Mouse (Mus musculus) MEL (cell line): ENCODE data around the gene Mslnl. TPM values are rescaled to one million over a fixed set of nuclear protein-coding genes. Genes with fewer than 3 reads are reported as not detected.

Source experiments
- DNase-seq: peaks from one replicate; pipeline ENCODE4 v3.0.0; 2011; ENCODE audit warnings: low read depth, low spot score
- H3K27ac ChIP-seq: 2 replicates; pipeline ENCODE4 v1.5.1; 2012; ENCODE audit warnings: low read depth, mild to moderate bottlenecking, control low read depth, low read length, moderate library complexity; ENCODE audit not compliant: control insufficient read depth
- H3K27me3 ChIP-seq, 2 experiments: fragments of 150-350 bp in 1 of 2; sonication (generic) in 1 of 2; 2 replicates each; pipeline ENCODE4 v1.6.1; 2012; ENCODE audit warnings: low read length in 2 of 2, mild to moderate bottlenecking in 2 of 2, improper control_type of control experiment in 1 of 2, moderate library complexity in 1 of 2; ENCODE audit not compliant: insufficient read depth in 2 of 2, control insufficient read depth in 1 of 2
- H3K36me3 ChIP-seq, 2 experiments: 2 replicates each; pipeline ENCODE4 v1.6.1; 2012 to 2014; ENCODE audit warnings: low read length in 2 of 2, improper control_type of control experiment in 1 of 2, inconsistent platforms in 1 of 2, mild to moderate bottlenecking in 1 of 2; ENCODE audit not compliant: insufficient read depth in 2 of 2, control insufficient read depth in 1 of 2
- H3K4me1 ChIP-seq, 2 experiments: fragments of 150-350 bp in 1 of 2; sonication (generic) in 1 of 2; 2 replicates each; pipeline ENCODE4 v1.6.1; 2012; ENCODE audit warnings: low read length in 2 of 2, improper control_type of control experiment in 1 of 2, mild to moderate bottlenecking in 1 of 2; ENCODE audit not compliant: insufficient read depth in 2 of 2, control insufficient read depth in 1 of 2
- H3K4me3 ChIP-seq, 2 experiments: fragments of 150-350 bp in 1 of 2; sonication (generic) in 1 of 2; 2 replicates each; pipeline ENCODE4 v1.5.1; 2012; ENCODE audit warnings: low read depth in 2 of 2, low read length in 2 of 2, mild to moderate bottlenecking in 2 of 2, moderate library complexity in 2 of 2, control low read depth in 1 of 2, improper control_type of control experiment in 1 of 2; ENCODE audit not compliant: control insufficient read depth in 1 of 2, insufficient read depth in 1 of 2
- H3K79me2 ChIP-seq: 2 replicates; pipeline ENCODE4 v1.6.1; 2012; ENCODE audit warnings: mild to moderate bottlenecking, low read length, moderate library complexity; ENCODE audit not compliant: control insufficient read depth, poor library complexity, insufficient read depth
- H3K9ac ChIP-seq: 2 replicates; pipeline ENCODE4 v1.6.1; 2012; ENCODE audit warnings: low read depth, mild to moderate bottlenecking, control low read depth, low read length, moderate library complexity; ENCODE audit not compliant: control insufficient read depth, poor library complexity, severe bottlenecking
- H3K9me3 ChIP-seq: fragments of 150-350 bp; sonication (generic); replicated peaks from 2 replicates; pipeline ENCODE4 v1.6.1; 2012; ENCODE audit warnings: mild to moderate bottlenecking, low read length, improper control_type of control experiment, moderate library complexity; ENCODE audit not compliant: insufficient read depth
- BHLHE40 ChIP-seq: IDR thresholded peaks from 2 replicates; pipeline ENCODE4 v1.6.1; 2012; ENCODE audit warnings: low read depth, mild to moderate bottlenecking, inconsistent platforms, low read length, improper control_type of control experiment, borderline replicate concordance
- CHD1 ChIP-seq: IDR thresholded peaks from 2 replicates; pipeline ENCODE4 v1.6.1; 2012; ENCODE audit warnings: low read depth, mild to moderate bottlenecking, inconsistent platforms, low read length, improper control_type of control experiment
- CHD2 ChIP-seq: IDR thresholded peaks from 2 replicates; pipeline ENCODE4 v1.6.1; 2011; ENCODE audit warnings: low read length, improper control_type of control experiment
- CTCF ChIP-seq, 3 experiments: IDR thresholded peaks in 2 of 3; conservative IDR thresholded peaks in 1 of 3; 2 replicates each; pipeline ENCODE4 v1.5.1; 2011 to 2012; ENCODE audit warnings: low read length in 3 of 3, low read depth in 2 of 3, mild to moderate bottlenecking in 2 of 3, improper control_type of control experiment in 1 of 3, inconsistent platforms in 1 of 3, mixed read lengths in 1 of 3, moderate library complexity in 1 of 3; ENCODE audit not compliant: control insufficient read depth in 1 of 3, insufficient read depth in 1 of 3, poor library complexity in 1 of 3, severe bottlenecking in 1 of 3
- E2F4 ChIP-seq: IDR thresholded peaks from 2 replicates; pipeline ENCODE4 v1.6.1; 2011; ENCODE audit warnings: low read depth, low read length, improper control_type of control experiment, borderline replicate concordance
- ELF1 ChIP-seq: IDR thresholded peaks from 2 replicates; pipeline ENCODE4 v1.6.1; 2014; ENCODE audit warnings: low read depth, mild to moderate bottlenecking, inconsistent platforms, low read length, improper control_type of control experiment, moderate library complexity
- GATA1 ChIP-seq: IDR thresholded peaks from 2 replicates; pipeline ENCODE4 v1.6.1; 2011; ENCODE audit warnings: low read depth, low read length, improper control_type of control experiment
- HCFC1 ChIP-seq: IDR thresholded peaks from 2 replicates; pipeline ENCODE4 v1.6.1; 2012; ENCODE audit warnings: low read depth, mild to moderate bottlenecking, inconsistent platforms, low read length, improper control_type of control experiment, moderate library complexity
- JUND ChIP-seq: IDR thresholded peaks from 2 replicates; pipeline ENCODE4 v1.6.1; 2011; ENCODE audit warnings: low read depth, mild to moderate bottlenecking, improper control_type of control experiment, low read length
- MAFK ChIP-seq: IDR thresholded peaks from 2 replicates; pipeline ENCODE4 v1.6.1; 2011; ENCODE audit warnings: low read depth, mild to moderate bottlenecking, low read length, improper control_type of control experiment, borderline replicate concordance
- MEF2A ChIP-seq: IDR thresholded peaks from 2 replicates; pipeline ENCODE4 v1.6.1; 2014; ENCODE audit warnings: low read depth, mild to moderate bottlenecking, inconsistent platforms, low read length, improper control_type of control experiment; ENCODE audit not compliant: poor library complexity, insufficient replicate concordance, severe bottlenecking; ENCODE audit errors: extremely low read depth
- MYC ChIP-seq: IDR thresholded peaks from 2 replicates; pipeline ENCODE4 v1.6.1; 2011; ENCODE audit warnings: low read depth, mild to moderate bottlenecking, low read length, improper control_type of control experiment, moderate library complexity
- NELFE ChIP-seq: IDR thresholded peaks from 2 replicates; pipeline ENCODE4 v1.6.1; 2011; ENCODE audit warnings: low read depth, low read length, improper control_type of control experiment
- POLR2A ChIP-seq, 2 experiments: IDR thresholded peaks; 2 replicates each; pipeline ENCODE4 v1.6.1; 2011 to 2012; ENCODE audit warnings: low read length in 2 of 2, mild to moderate bottlenecking in 2 of 2, control low read depth in 1 of 2, improper control_type of control experiment in 1 of 2, low read depth in 1 of 2, moderate library complexity in 1 of 2; ENCODE audit not compliant: control insufficient read depth in 1 of 2, insufficient read depth in 1 of 2, poor library complexity in 1 of 2
- RAD21 ChIP-seq: IDR thresholded peaks from 2 replicates; pipeline ENCODE4 v1.6.1; 2011; ENCODE audit warnings: mild to moderate bottlenecking, low read depth, low read length, improper control_type of control experiment
- RCOR1 ChIP-seq: IDR thresholded peaks from 2 replicates; pipeline ENCODE4 v1.6.1; 2012; ENCODE audit warnings: low read depth, mild to moderate bottlenecking, inconsistent platforms, low read length, improper control_type of control experiment
- SIN3A ChIP-seq: IDR thresholded peaks from 2 replicates; pipeline ENCODE4 v1.6.1; 2012; ENCODE audit warnings: low read length, improper control_type of control experiment, inconsistent platforms
- SMC3 ChIP-seq: IDR thresholded peaks from 2 replicates; pipeline ENCODE4 v1.6.1; 2011; ENCODE audit warnings: low read depth, low read length, improper control_type of control experiment
- TAL1 ChIP-seq: IDR thresholded peaks from 2 replicates; pipeline ENCODE4 v1.6.1; 2012; ENCODE audit warnings: mild to moderate bottlenecking, inconsistent platforms, low read length, moderate library complexity, mixed read lengths
- TBP ChIP-seq: IDR thresholded peaks from 2 replicates; pipeline ENCODE4 v1.8.0; 2011; ENCODE audit warnings: low read depth, low read length, improper control_type of control experiment
- TCF12 ChIP-seq: IDR thresholded peaks from 2 replicates; pipeline ENCODE4 v1.6.1; 2014; ENCODE audit warnings: low read depth, mild to moderate bottlenecking, inconsistent platforms, low read length, improper control_type of control experiment, moderate library complexity
- UBTF ChIP-seq: IDR thresholded peaks from 2 replicates; pipeline ENCODE4 v1.6.1; 2012; ENCODE audit warnings: low read depth, mild to moderate bottlenecking, inconsistent platforms, low read length, improper control_type of control experiment, moderate library complexity, borderline replicate concordance; ENCODE audit not compliant: insufficient read depth
- ZMIZ1 ChIP-seq: IDR thresholded peaks from 2 replicates; pipeline ENCODE4 v1.6.1; 2012; ENCODE audit warnings: low read depth, mild to moderate bottlenecking, inconsistent platforms, low read length, improper control_type of control experiment, moderate library complexity
- ZNF384 ChIP-seq: IDR thresholded peaks from 2 replicates; pipeline ENCODE4 v1.6.1; 2012; ENCODE audit warnings: low read depth, mild to moderate bottlenecking, inconsistent platforms, low read length, improper control_type of control experiment
- polyA plus RNA-seq, 2 experiments: library from polyadenylated mRNA; stranded (reverse) in 1 of 2; unstranded in 1 of 2; fragments of >175 nt in 1 of 2; fragments of >200 nt in 1 of 2; gene quantifications; 2 replicates each; pipeline versions ENCODE4 v1.2.1 to v1.2.4; 2012; ENCODE audit warnings: low replicate concordance in 2 of 2, low read depth in 1 of 2; ENCODE audit not compliant: insufficient read length in 2 of 2, insufficient read depth in 1 of 2, missing spikeins in 1 of 2
- total RNA-seq: library from RNA; depleted of rRNA; stranded (reverse); fragments of 300-350 nt; gene quantifications from 2 replicates; pipeline ENCODE4 v1.2.3, GENCODE M21; 2012

Mslnl gene
- total and polyA plus RNA-seq, 3 experiments: 0.08 TPM; not detected in 1

DNA sequence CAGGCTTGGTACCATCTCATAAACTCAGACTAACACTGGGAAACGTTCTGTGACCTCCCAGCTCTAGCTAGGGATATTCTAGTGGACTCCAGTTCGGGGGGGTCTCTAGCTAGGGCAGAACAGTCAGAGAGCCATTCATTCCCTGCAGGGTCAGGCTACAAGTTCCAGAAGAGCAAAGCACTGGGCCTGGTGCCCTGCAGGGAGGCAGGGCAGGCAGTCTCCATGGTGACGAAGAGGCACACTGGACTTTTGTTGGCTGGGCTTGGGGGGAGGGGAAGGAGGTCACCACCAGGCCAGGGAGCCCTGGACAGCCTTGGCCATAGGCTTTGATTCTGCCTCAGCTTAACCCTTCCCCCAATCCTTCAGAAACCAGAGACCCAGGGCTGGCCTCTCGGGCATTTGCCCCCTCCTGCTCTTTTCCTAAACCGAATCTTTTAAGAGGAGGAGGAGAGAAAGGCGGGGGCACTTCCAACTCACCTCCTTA, 59.8 kb downstream of the Mslnl start, which contains the start of gene AC134908.4:
TSS of gene AC134908.4 (minus strand) at position 51 of the 484 bp plus-strand sequence.
- peaks cover 0 to 29% of the 10 kb centered on the region in 2 experiments; a peak in 2 of 4 replicates for H3K4me1 ChIP-seq
- H3K36me3 ChIP-seq: peaks cover 0 to 8% of the 10 kb centered on the region in 2 experiments; a peak in 1 of 4 replicates
- TF ChIP-seq SMC3 (no peak), TAL1 (no peak), CHD1 (no peak), ZNF384 (no peak), MAFK (no peak), ELF1 (no peak), RCOR1 (no peak), CHD2 (no peak), TBP (no peak), NELFE (no peak), MYC (no peak)
- no peaks in the 10 kb centered on the region for H3K9me3 ChIP-seq
- H3K9ac ChIP-seq: peak within 1 kb of the TSS; percentile 73
- H3K27ac ChIP-seq: no peak within 1 kb of the TSS
- H3K79me2 ChIP-seq: peaks cover 20% of the 10 kb centered on the region
- H3K27me3 ChIP-seq: no peaks in the 10 kb centered on the region
- no peak for DNase-seq
- peak within 1 kb of the TSS; percentile 69 to 95 for H3K4me3 ChIP-seq

DNA sequence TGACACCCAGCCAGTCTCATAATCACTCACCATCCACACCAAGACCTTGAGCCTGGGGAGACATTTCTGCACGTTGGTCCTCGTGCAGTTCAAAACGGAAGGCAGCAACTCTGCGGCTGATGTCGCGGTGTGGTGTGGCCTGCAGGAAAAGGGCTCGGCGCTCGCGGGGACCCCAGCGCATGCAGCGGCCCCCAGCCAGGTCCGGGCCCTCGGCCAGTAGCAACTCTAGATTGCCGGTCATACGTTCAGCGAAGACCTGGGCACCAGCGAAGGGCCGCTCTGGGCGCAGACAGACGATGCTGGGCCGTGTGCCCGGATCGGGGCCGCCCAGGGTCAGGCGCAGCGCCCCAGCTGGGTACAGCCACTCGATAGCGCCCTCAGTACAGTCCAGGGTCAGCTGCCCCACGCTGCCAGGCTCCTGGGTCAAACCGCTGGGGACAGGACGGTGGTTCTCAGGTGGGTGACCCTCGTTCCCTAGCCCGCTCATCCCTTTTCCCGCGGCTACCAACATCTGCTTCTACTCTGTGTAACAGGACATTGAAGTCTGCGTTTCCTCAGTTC, 60.4 kb downstream of the Mslnl start:
- H3K36me3 ChIP-seq: peaks cover 0 to 4% of the 10 kb centered on the region in 2 experiments; a peak in 1 of 4 replicates
- no peak overlapping the region for H3K27ac ChIP-seq
- DNase-seq: peak; percentile 40
- peaks cover 0 to 24% of the 10 kb centered on the region in 2 experiments; a peak in 1 of 4 replicates for H3K4me1 ChIP-seq
- no peaks in the 10 kb centered on the region for H3K27me3 ChIP-seq
- H3K4me3 ChIP-seq: peak overlapping the region; percentile 69 to 95
- H3K9me3 ChIP-seq: no peaks in the 10 kb centered on the region
- peak overlapping the region; percentile 73 for H3K9ac ChIP-seq
- no peak for TF ChIP-seq CHD2
- TF ChIP-seq POLR2A (IDR thresholded peaks at IDR 0.05; ENCODE audit: control insufficient read depth in 1 of 2, insufficient read depth in 1 of 2, low read depth in 1 of 2, low read length in 2 of 2, poor library complexity in 1 of 2): 0 out of 4 replicates have a peak, but pooled peaks of 1 of the 2 experiments have one; percentile 1
- no peak for TF ChIP-seq E2F4
- TF ChIP-seq CTCF (IDR thresholded peaks at IDR 0.05 in 2 of 3, conservative IDR thresholded peaks at IDR 0.05 in 1 of 3; ENCODE audit: control insufficient read depth in 1 of 3, insufficient read depth in 1 of 3, low read depth in 2 of 3, low read length in 3 of 3, poor library complexity in 1 of 3, severe bottlenecking in 1 of 3): no peak
- no peak for TF ChIP-seq TAL1
- TF ChIP-seq, all 39 proteins: peak for 1
- H3K79me2 ChIP-seq: peaks cover 19% of the 10 kb centered on the region

DNA sequence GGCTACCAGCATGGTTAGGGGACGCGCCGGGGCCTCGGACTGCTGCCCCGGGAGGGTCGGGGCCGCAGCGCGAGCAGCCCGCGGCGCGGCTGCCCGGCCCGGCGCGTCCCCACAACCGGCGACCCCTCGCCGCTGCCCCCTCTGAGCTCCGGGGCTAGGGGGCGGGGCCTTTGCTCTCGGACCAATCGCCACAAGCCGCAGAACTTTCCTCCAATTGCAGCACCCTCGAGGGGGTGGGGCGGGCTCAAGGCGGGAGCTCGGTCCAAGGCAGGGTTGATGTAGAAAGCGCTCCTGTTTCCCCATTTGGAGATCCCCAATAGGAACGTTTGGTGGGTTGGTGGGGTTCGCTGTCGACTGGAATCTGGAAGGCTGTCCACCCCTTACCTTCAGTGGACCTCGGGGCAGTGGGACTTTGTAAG, 61.1 kb downstream of the Mslnl start, which contains the start of gene Metrn:
TSS of gene Metrn (minus strand) at position 186 of the 419 bp plus-strand sequence.
- Histone ChIP-seq H3K9ac (peak within 1 kb of the TSS; percentile 73), H3K4me3 (peak within 1 kb of the TSS; percentile 69 to 95), H3K79me2 (peaks cover 17% of the 10 kb centered on the region), H3K9me3 (no peaks in the 10 kb centered on the region), H3K4me1 (peaks cover 0 to 24% of the 10 kb centered on the region in 2 experiments; a peak in 1 of 4 replicates), H3K27me3 (no peaks in the 10 kb centered on the region), H3K36me3 (peaks cover 0 to 4% of the 10 kb centered on the region in 2 experiments; a peak in 1 of 4 replicates), H3K27ac (peak within 1 kb of the TSS; percentile 64)
- peak; percentile 96 for DNase-seq
- TF ChIP-seq TCF12 (no peak; the same call in 1 of the 2 replicates), SIN3A (peak; percentile 12; the same call in 1 of the 2 replicates), ELF1 (no peak), JUND (no peak), ZNF384 (no peak), BHLHE40 (no peak), E2F4 (no peak), TBP (peak; percentile 64; the same call in 1 of the 2 replicates), ZMIZ1 (peak; percentile 71; the same call in 1 of the 2 replicates), GATA1 (no peak), MEF2A (no peak), HCFC1 (peak; percentile 39; the same call in 1 of the 2 replicates), UBTF (no peak), RAD21 (no peak)
